Mouse (Mus musculus) hindbrain, postnatal 0 days (tissue): ENCODE measurements around the gene Sh2d6. TPM values are rescaled to one million over a fixed set of nuclear protein-coding genes. Genes with fewer than 3 reads are reported as not detected.
A peak's percentile ranks its signal among the peaks of the same experiment; 100 is the strongest.

Experiments
- ATAC-seq: fragments of 200-750 bp; cut with Nextera tagmentation; 2 replicates; pipeline ENCODE4 v1.8.0; 2017; ENCODE audit warnings: mild to moderate bottlenecking, moderate TSS enrichment, moderate library complexity
- DNase-seq: peaks from one replicate; pipeline ENCODE4 v3.0.0-alpha.2; 2015; ENCODE audit warnings: low spot score
- H3K27ac ChIP-seq: fragments of 300-500 bp; sonication (generic); 2 replicates; pipeline ENCODE4 v1.5.1; 2014; ENCODE audit warnings: mild to moderate bottlenecking
- H3K27me3 ChIP-seq: fragments of 300-500 bp; sonication (generic); 2 replicates; pipeline ENCODE4 v1.6.1; 2014; ENCODE audit warnings: low read length, mixed read lengths; ENCODE audit not compliant: insufficient read depth
- H3K36me3 ChIP-seq: fragments of 300-500 bp; sonication (generic); 2 replicates; pipeline ENCODE4 v1.6.1; 2014; ENCODE audit warnings: low read length, mixed read lengths; ENCODE audit not compliant: insufficient read depth
- H3K4me1 ChIP-seq: fragments of 300-500 bp; sonication (generic); 2 replicates; pipeline ENCODE4 v1.6.1; 2014; ENCODE audit warnings: antibody characterized with exemption, low read length, mixed read lengths; ENCODE audit not compliant: insufficient read depth
- H3K4me2 ChIP-seq: fragments of 300-500 bp; sonication (generic); 2 replicates; pipeline ENCODE4 v1.6.1; 2014; ENCODE audit warnings: low read depth, mild to moderate bottlenecking, low read length, moderate library complexity, mixed read lengths
- H3K4me3 ChIP-seq: fragments of 300-500 bp; sonication (generic); 2 replicates; pipeline ENCODE4 v1.5.1; 2014; ENCODE audit warnings: low read length
- H3K9ac ChIP-seq: fragments of 300-500 bp; sonication (generic); replicated peaks from 2 replicates; pipeline ENCODE4 v1.6.1; 2014; ENCODE audit warnings: mild to moderate bottlenecking, low read length, moderate library complexity, mixed read lengths
- H3K9me3 ChIP-seq: fragments of 300-500 bp; sonication (generic); 2 replicates; pipeline ENCODE4 v1.6.1; 2016; ENCODE audit warnings: low read length, mixed read lengths
- CTCF ChIP-seq: IDR thresholded peaks from 2 replicates; pipeline ENCODE4 v1.5.1; 2016; ENCODE audit warnings: antibody characterized with exemption, control low read depth, low read depth
- WGBS: fragments of 180-500 bp; shearing (Covaris S2); extraction: QIAGEN DNeasy Blood & Tissue Kit; methylation state at CpG from one replicate; pipeline ENCODE4 v1.1.7; 2014; 5-methylcytosine and 5-hydroxymethylcytosine counted together
- polyA plus RNA-seq: library from polyadenylated mRNA; unstranded; fragments of >200 nt; fragmentation: Nextera tagmentation; extraction: Ambion mirVana; gene quantifications from 2 replicates; pipeline ENCODE4 v1.2.1, GENCODE M21; 2015
- total RNA-seq: library from RNA; depleted of rRNA; stranded (reverse); fragments of >200 nt; gene quantifications from 2 replicates; pipeline ENCODE4 v1.2.3, GENCODE M21; 2014

Sh2d6 gene
- total and polyA plus RNA-seq, 2 experiments from 2014 or later, result 0.40 TPM; not detected in 1

- H3K27ac ChIP-seq, result no peak overlapping the region
- WGBS, result 40% methylated on average over 6 of the region's 6 CpGs
- no peak overlapping the region for H3K9ac ChIP-seq
- no peak for TF ChIP-seq CTCF
- DNase-seq (no peak), ATAC-seq (no peak)
- no peaks in the 10 kb centered on the region for H3K9me3 ChIP-seq
- H3K27me3 ChIP-seq, result no peaks in the 10 kb centered on the region
- H3K4me3 ChIP-seq, result no peak overlapping the region
- no peak overlapping the region for H3K4me2 ChIP-seq
- no peaks in the 10 kb centered on the region for H3K36me3 ChIP-seq
- no peaks in the 10 kb centered on the region for H3K4me1 ChIP-seq
Measured at GRCm38 (mm10) chr6:72562486-72562885, 41.0 kb upstream of the Sh2d6 start.

GRCm38 (mm10) chr6:72560801-72561200 lies 39.3 kb upstream of the Sh2d6 start:
- no peaks in the 10 kb centered on the region for H3K27me3 ChIP-seq
- TF ChIP-seq CTCF, result no peak
- no peak overlapping the region for H3K4me2 ChIP-seq
- 74% methylated on average over 8 of the region's 8 CpGs for WGBS
- H3K9me3 ChIP-seq, result no peaks in the 10 kb centered on the region
- no peak for DNase-seq
- ATAC-seq, result no peak
- H3K4me3 ChIP-seq, result no peak overlapping the region
- H3K9ac ChIP-seq, result no peak overlapping the region
- H3K36me3 ChIP-seq, result no peaks in the 10 kb centered on the region
- no peak overlapping the region for H3K27ac ChIP-seq
- no peaks in the 10 kb centered on the region for H3K4me1 ChIP-seq

- Histone ChIP-seq H3K27ac (peak overlapping the region; percentile 69; the same call in 1 of the 2 replicates), H3K9ac (peak overlapping the region; percentile 42; the same call in 1 of the 2 replicates), H3K4me3 (peak overlapping the region; percentile 36), H3K4me1 (peaks cover 11% of the 10 kb centered on the region), H3K36me3 (no peaks in the 10 kb centered on the region), H3K4me2 (peak overlapping the region; percentile 74), H3K9me3 (no peaks in the 10 kb centered on the region), H3K27me3 (no peaks in the 10 kb centered on the region)
- DNase-seq (no peak), ATAC-seq (no peak)
- 12% methylated on average over 8 of the region's 8 CpGs for WGBS
- no peak for TF ChIP-seq CTCF
Measured at GRCm38 (mm10) chr6:72553079-72553412, 31.5 kb upstream of the Sh2d6 start.

GRCm38 (mm10) chr6:72552171-72553078 lies 30.9 kb upstream of the Sh2d6 start:
- Histone ChIP-seq H3K36me3 (no peaks in the 10 kb centered on the region), H3K4me3 (peak overlapping the region; percentile 36), H3K9me3 (no peaks in the 10 kb centered on the region), H3K27ac (peak overlapping the region; percentile 69), H3K4me1 (peaks cover 11% of the 10 kb centered on the region), H3K9ac (peak overlapping the region; percentile 42; the same call in 1 of the 2 replicates), H3K27me3 (no peaks in the 10 kb centered on the region), H3K4me2 (peak overlapping the region; percentile 74)
- no peak; the same call in 1 of the 2 replicates for TF ChIP-seq CTCF
- ATAC-seq, result peak; percentile 85
- 14% methylated on average over 27 of the region's 27 CpGs for WGBS
- peak; percentile 73 for DNase-seq

- no peaks in the 10 kb centered on the region for H3K36me3 ChIP-seq
- DNase-seq (no peak), ATAC-seq (no peak)
- WGBS, result 86% methylated on average over 10 of the region's 10 CpGs
- no peak overlapping the region for H3K4me2 ChIP-seq
- no peaks in the 10 kb centered on the region for H3K27me3 ChIP-seq
- no peak overlapping the region for H3K27ac ChIP-seq
- no peak overlapping the region for H3K9ac ChIP-seq
- no peaks in the 10 kb centered on the region for H3K9me3 ChIP-seq
- peaks cover 11% of the 10 kb centered on the region for H3K4me1 ChIP-seq
- TF ChIP-seq CTCF, result no peak
- H3K4me3 ChIP-seq, result no peak overlapping the region
Measured at GRCm38 (mm10) chr6:72550503-72551100, 29.1 kb upstream of the Sh2d6 start.

- Histone ChIP-seq H3K27me3 (no peaks in the 10 kb centered on the region), H3K4me1 (peaks cover 11% of the 10 kb centered on the region), H3K4me3 (no peak overlapping the region), H3K9ac (no peak overlapping the region), H3K36me3 (no peaks in the 10 kb centered on the region), H3K27ac (no peak overlapping the region), H3K4me2 (no peak overlapping the region), H3K9me3 (no peaks in the 10 kb centered on the region)
- no peak for ATAC-seq
- 70% methylated on average over 6 of the region's 6 CpGs for WGBS
- TF ChIP-seq CTCF, result no peak
- DNase-seq, result no peak
Measured at GRCm38 (mm10) chr6:72550025-72550424, 28.5 kb upstream of the Sh2d6 start.

- H3K9me3 ChIP-seq, result no peaks in the 10 kb centered on the region
- no peak overlapping the region for H3K4me3 ChIP-seq
- no peaks in the 10 kb centered on the region for H3K27me3 ChIP-seq
- no peak for DNase-seq
- no peaks in the 10 kb centered on the region for H3K36me3 ChIP-seq
- H3K27ac ChIP-seq, result no peak overlapping the region
- TF ChIP-seq CTCF, result no peak
- H3K9ac ChIP-seq, result no peak overlapping the region
- ATAC-seq, result no peak
- no peak overlapping the region for H3K4me2 ChIP-seq
- H3K4me1 ChIP-seq, result peaks cover 11% of the 10 kb centered on the region
- 78% methylated on average over 9 of the region's 9 CpGs for WGBS
Measured at GRCm38 (mm10) chr6:72549041-72549580, 27.6 kb upstream of the Sh2d6 start.
